Mouse (Mus musculus): ENCODE results near the gene Gm11985.

- no peak for TF ChIP-seq EP300 (IDR thresholded peaks at IDR 0.05; ENCODE audit: low read length)
- TF ChIP-seq CTCF (conservative IDR thresholded peaks at IDR 0.05 in 1 of 2, IDR thresholded peaks at IDR 0.05 in 1 of 2; ENCODE audit: low read depth in 2 of 2, low read length in 2 of 2): no peak
Observed at GRCm38 (mm10) chr11:7198481-7199256, 10.3 kb upstream of the Gm11985 start.
